ENCODE assay signal across 25 mouse cellular contexts in the genomic region with DNA sequence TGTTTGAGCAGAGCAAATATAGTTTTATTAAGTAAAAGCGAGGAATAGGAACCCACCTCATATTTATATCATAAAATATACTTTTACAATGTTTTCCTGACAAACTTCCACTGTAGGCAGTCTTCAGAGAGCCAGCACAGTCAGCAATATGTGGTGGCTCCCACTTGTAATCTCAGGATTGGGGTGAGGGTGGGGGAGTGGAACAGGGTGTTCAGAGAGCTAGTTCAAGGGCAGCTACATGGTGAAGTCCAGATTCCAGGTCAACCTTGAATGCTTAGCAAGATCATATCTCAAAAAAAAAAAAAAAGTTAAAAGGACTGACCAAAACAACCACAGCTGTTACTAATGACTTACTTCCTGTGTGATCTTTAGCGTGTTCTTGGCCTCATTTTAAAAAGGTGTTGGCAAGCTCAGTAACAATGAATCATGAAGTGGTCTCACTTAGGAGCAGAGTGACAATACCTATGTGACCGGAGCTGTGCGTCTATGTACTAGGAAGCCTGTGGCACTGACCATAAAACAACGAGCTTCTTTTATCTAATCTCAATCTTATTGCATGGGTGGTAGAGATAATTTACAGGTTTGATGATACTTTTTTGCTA. TPM values are rescaled to one million over a fixed set of nuclear protein-coding genes. Genes with fewer than 3 reads are reported as not detected.
DNase-seq lines count a peak whose midpoint lies in the region; ATAC-seq lines count a peak whose summit lies in the region.
"Had no signal": no experiment of that assay in that cellular context is flagged by ENCODE, and none has a peak within 500 bp of the region (broad histone marks: within the 10 kb centered on the region; RNA-seq: fewer than 3 reads in every experiment).

No protein-coding gene starts in this region.

- H3K9me3 ChIP-seq in forebrain, embryonic 11.5 days (ENCODE audit: control insufficient read depth, low read length) = no peaks in the 10 kb centered on the region
- H3K9me3 ChIP-seq: embryonic facial prominence, embryonic 15.5 days; heart, embryonic 13.5 days; hindbrain, embryonic 13.5 days; midbrain, embryonic 12.5 days; neural tube, embryonic 13.5 days had no signal

- H3K27ac ChIP-seq in forebrain, embryonic 11.5 days (ENCODE audit: low read depth, low read length) = no peak overlapping the region
- H3K27ac ChIP-seq: embryonic facial prominence, embryonic 15.5 days; heart, adult 2 months; heart, embryonic 13.5 days; hindbrain, embryonic 13.5 days; midbrain, embryonic 12.5 days; neural tube, embryonic 13.5 days had no signal

- no peaks in the 10 kb centered on the region for H3K27me3 ChIP-seq in forebrain, embryonic 11.5 days (ENCODE audit: control insufficient read depth, insufficient read depth, low read length)
- H3K27me3 ChIP-seq: embryonic facial prominence, embryonic 15.5 days; heart, embryonic 13.5 days; hindbrain, embryonic 13.5 days; midbrain, embryonic 12.5 days; neural tube, embryonic 13.5 days had no signal

- no peaks in the 10 kb centered on the region for H3K36me3 ChIP-seq in forebrain, embryonic 11.5 days (ENCODE audit: control insufficient read depth, insufficient read depth, low read length)
- H3K36me3 ChIP-seq: embryonic facial prominence, embryonic 15.5 days; heart, embryonic 13.5 days; hindbrain, embryonic 13.5 days; midbrain, embryonic 12.5 days; neural tube, embryonic 13.5 days had no signal

- 87% methylated on average over 5 of the region's 5 CpGs for WGBS in forebrain, embryonic 11.5 days

- H3K9ac ChIP-seq in forebrain, embryonic 11.5 days (ENCODE audit: low read length) = no peak overlapping the region
- H3K9ac ChIP-seq: embryonic facial prominence, embryonic 15.5 days; heart, embryonic 13.5 days; hindbrain, embryonic 13.5 days; midbrain, embryonic 12.5 days; neural tube, embryonic 13.5 days had no signal

- H3K4me3 ChIP-seq in forebrain, embryonic 11.5 days (ENCODE audit: low read depth, low read length) = no peak overlapping the region
- H3K4me3 ChIP-seq: embryonic facial prominence, embryonic 15.5 days; heart, adult 2 months; heart, embryonic 13.5 days; hindbrain, embryonic 13.5 days; midbrain, embryonic 12.5 days; neural tube, embryonic 13.5 days had no signal

- ATAC-seq in monocyte, adult 5-6 weeks (replicated peaks; ENCODE audit: insufficient number of reproducible peaks, low FRiP score, low TSS enrichment, poor library complexity, severe bottlenecking) = peak; percentile 77
- ATAC-seq in forebrain, embryonic 11.5 days (replicated peaks; ENCODE audit: low FRiP score) = no peak
- no peak for ATAC-seq in erythroid progenitor cell, adult 5-6 weeks (replicated peaks; ENCODE audit: low FRiP score, poor library complexity, severe bottlenecking)
- ATAC-seq: activated CD4-positive, CD25-positive, alpha-beta regulatory T cell, adult 4 months; forebrain, embryonic 16.5 days had no signal

- peak; percentile 42 for DNase-seq in adrenal gland, postnatal 10 days
- DNase-seq in adrenal gland, adult 18-20 months (ENCODE audit: low spot score in 2 of 2) = no peak
- DNase-seq in 416B (ENCODE audit: low read depth) = peak; percentile 72
- DNase-seq in adrenal gland, postnatal 14 days = peak; percentile 63
- DNase-seq in forebrain, embryonic 11.5 days (ENCODE audit: low spot score) = no peak
- DNase-seq: cerebellum, adult 9-10 months; gastrocnemius, postnatal 14 days; heart, adult 2 months; heart, postnatal 14 days; kidney, adult 8-10 months; kidney, postnatal 14 days; lung, postnatal 10 days had no signal

- H3K4me1 ChIP-seq in forebrain, embryonic 11.5 days (replicated peaks; ENCODE audit: control insufficient read depth, insufficient read depth, low read length) = no peaks in the 10 kb centered on the region
- H3K4me1 ChIP-seq: embryonic facial prominence, embryonic 15.5 days; hindbrain, embryonic 13.5 days; midbrain, embryonic 12.5 days; neural tube, embryonic 13.5 days had no signal

- no peak overlapping the region for H3K4me2 ChIP-seq in forebrain, embryonic 11.5 days (ENCODE audit: low read depth, low read length, severe bottlenecking)
- H3K4me2 ChIP-seq: embryonic facial prominence, embryonic 15.5 days; heart, embryonic 13.5 days; hindbrain, embryonic 13.5 days; midbrain, embryonic 12.5 days; neural tube, embryonic 13.5 days had no signal

RNA-seq across cellular contexts. Expression of a gene that starts 17.7 kb away (rescaled TPM):
- 10 to 100 TPM in 1 of 2 experiments, 1 to 10 TPM in 1; 8.8 to 10.1 TPM for total RNA-seq in adrenal gland, postnatal 10 days (2021)
- total RNA-seq in adrenal gland, adult 18-20 months (2021) = 10 to 100 TPM; 10.3 to 11.3 TPM
- total RNA-seq in adrenal gland, postnatal 14 days (2021) = 9.1 and 11.7 TPM in 2 replicates
- 11.8 to 19.8 TPM (median 19.2 TPM) in 3 replicates for total RNA-seq in monocyte, adult 5-6 weeks (2017)
- 7.8 and 10.1 TPM in 2 replicates for polyA plus RNA-seq in forebrain, embryonic 11.5 days (2014; fragmentation: Nextera tagmentation; extraction: Ambion mirVana)
- 18.0 and 32.7 TPM in 2 replicates for total RNA-seq in erythroid progenitor cell, adult 5-6 weeks (2015; ENCODE audit: low replicate concordance)
- 27.9 and 35.7 TPM in 2 replicates for total RNA-seq in erythroid progenitor cell, adult 5-6 weeks (2017; ENCODE audit: low replicate concordance)

RNA-seq across cellular contexts. Expression of a gene that starts 47.7 kb away (rescaled TPM):
- 10 to 100 TPM; 92.6 to 93.0 TPM for total RNA-seq in adrenal gland, postnatal 10 days (2021)
- total RNA-seq in adrenal gland, adult 18-20 months (2021) = 10 to 100 TPM; 72.3 to 93.0 TPM
- total RNA-seq in adrenal gland, postnatal 14 days (2021) = 117 and 126 TPM in 2 replicates
- total RNA-seq in monocyte, adult 5-6 weeks (2017) = 112 to 157 TPM (median 127 TPM) in 3 replicates
- 141 and 148 TPM in 2 replicates for polyA plus RNA-seq in forebrain, embryonic 11.5 days (2014; fragmentation: Nextera tagmentation; extraction: Ambion mirVana)
- total RNA-seq in erythroid progenitor cell, adult 5-6 weeks (2015; ENCODE audit: low replicate concordance) = 80.0 and 119 TPM in 2 replicates
- total RNA-seq in erythroid progenitor cell, adult 5-6 weeks (2017; ENCODE audit: low replicate concordance) = 69.6 and 108 TPM in 2 replicates

RNA-seq across cellular contexts. Expression of a gene that starts 50.6 kb away (rescaled TPM):
- under 1 TPM; 0.21 to 0.75 TPM for total RNA-seq in adrenal gland, postnatal 10 days (2021)
- total RNA-seq in adrenal gland, adult 18-20 months (2021) = under 1 TPM; 0.38 to 0.40 TPM
- 0.30 and 0.64 TPM in 2 replicates for total RNA-seq in adrenal gland, postnatal 14 days (2021)
- not detected in 3 replicates for total RNA-seq in monocyte, adult 5-6 weeks (2017)
- not detected in 2 replicates for polyA plus RNA-seq in forebrain, embryonic 11.5 days (2014; fragmentation: Nextera tagmentation; extraction: Ambion mirVana)
- not detected in 2 replicates for total RNA-seq in erythroid progenitor cell, adult 5-6 weeks (2015; ENCODE audit: low replicate concordance)
- not detected in 2 replicates for total RNA-seq in erythroid progenitor cell, adult 5-6 weeks (2017; ENCODE audit: low replicate concordance)
- total RNA-seq: common myeloid progenitor, adult 5-6 weeks had no signal
- polyA plus RNA-seq: activated CD4-positive, CD25-positive, alpha-beta regulatory T cell, adult 4 months; embryonic facial prominence, embryonic 15.5 days; heart, adult 2 months; limb, embryonic 11.5 days; liver, adult 2 months; stomach, embryonic 16.5 days had no signal

Comparison
In these comparisons a context has a peak if more than half of its experiments do, and no peak if none do; other contexts are left out.
1. DNase-seq: peak in adrenal gland, postnatal 10 days (single experiment), 416B (single experiment) and adrenal gland, postnatal 14 days (single experiment); none in adrenal gland, adult 18-20 months (0 of 2) and forebrain, embryonic 11.5 days (single experiment).